Mouse (Mus musculus): ENCODE results near the gene D630003M21Rik.

D630003M21Rik gene

DNA sequence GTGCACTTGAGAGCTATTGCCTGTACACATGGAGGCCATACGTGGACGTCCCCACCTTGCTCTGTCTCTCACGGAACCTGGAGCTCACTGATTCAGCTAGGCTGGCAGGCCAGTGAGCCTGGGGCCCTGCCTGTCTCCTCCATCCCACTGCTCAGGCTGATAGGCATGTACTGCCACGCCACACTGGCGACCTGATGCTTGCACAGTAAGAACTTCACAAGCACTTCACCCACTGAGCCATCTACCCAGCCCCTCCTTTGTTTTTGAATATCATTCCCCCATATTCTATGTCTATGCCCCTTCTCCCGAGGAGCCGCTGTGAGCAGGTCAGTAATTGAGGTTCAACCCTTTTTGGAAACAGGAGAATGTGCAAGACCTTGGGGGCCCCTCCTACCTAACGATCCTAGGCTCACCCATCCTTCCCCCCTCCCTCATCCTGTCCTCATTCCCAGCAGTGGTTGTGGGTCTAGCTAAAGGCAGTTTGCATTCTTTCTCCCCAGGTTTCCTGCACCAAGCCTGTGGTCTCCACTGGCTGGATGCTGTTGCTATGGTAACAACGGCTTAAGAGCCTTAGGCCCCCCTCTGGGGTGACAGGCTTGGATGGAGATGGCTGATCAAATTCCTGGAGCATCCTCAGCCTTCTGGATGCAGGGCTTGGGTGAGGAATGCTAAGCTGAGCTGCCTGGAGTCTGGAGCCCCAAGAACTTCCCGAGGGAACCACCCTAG, 35.2 kb downstream of the D630003M21Rik start:
- no peak for DNase-seq

DNA sequence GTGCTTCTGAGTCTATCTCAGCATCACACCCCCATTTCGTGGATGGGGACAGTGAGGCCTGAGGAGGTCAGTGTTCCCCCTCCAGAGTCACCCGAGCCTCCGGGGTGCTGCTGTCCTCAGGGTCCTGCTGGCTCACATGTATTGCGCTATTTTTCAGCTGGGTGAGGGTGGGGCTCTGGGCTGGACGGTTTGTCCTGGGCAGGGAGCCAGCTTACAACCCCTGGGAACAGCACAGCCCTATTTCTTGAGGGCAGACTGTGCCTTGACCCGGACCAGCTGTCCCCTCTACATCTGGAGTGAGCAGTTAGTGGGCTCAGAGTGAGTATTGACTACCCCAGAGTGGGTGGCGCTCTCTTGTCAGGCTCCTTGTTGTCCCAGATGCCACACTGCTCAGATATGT, 37.9 kb downstream of the D630003M21Rik start:
- DNase-seq, result no peak

GRCm38 (mm10) chr2:158189451-158189850, 39.6 kb downstream of the D630003M21Rik start:
- DNase-seq, result no peak

DNA sequence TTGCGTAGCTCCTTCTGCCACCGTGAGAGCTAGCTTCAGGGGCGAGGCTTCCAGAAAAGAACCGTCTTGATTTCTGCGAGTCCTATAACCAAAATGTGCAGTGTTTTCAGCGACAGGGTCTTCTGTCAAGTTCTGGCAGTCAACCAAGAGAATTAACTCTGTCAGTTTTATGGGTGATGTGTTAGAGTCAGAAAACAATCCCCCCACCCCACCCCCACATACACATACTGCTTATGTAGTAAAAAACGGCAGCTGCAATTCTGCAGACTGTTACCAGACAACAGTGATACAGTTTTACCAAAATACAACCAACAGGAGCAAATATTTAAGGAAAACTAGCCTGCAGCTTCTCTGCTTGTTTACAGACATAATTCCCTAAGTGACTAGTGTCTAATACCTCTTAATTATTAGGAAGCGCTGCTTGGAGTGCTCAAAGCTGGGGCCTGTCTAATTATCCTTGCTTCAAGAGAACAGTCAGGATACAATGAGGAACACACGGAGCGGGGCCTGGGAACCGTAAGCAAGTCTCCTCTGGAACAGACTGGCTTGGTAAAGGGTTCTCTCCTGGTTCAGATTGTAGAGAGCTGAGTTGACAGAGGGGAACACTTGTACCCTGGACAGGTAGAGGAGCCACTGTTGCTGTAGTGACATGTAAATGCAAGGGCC, 42.7 kb downstream of the D630003M21Rik start:
- DNase-seq, result no peak

GRCm38 (mm10) chr2:158183266-158183665, 45.8 kb downstream of the D630003M21Rik start:
- no peak for DNase-seq

- no peak for DNase-seq
Observed at GRCm38 (mm10) chr2:158181932-158182331, 47.1 kb downstream of the D630003M21Rik start.

- peak; percentile 88 for DNase-seq
Observed at GRCm38 (mm10) chr2:158180797-158181196, 48.2 kb downstream of the D630003M21Rik start.

GRCm38 (mm10) chr2:158179370-158180111, 49.5 kb downstream of the D630003M21Rik start:
- DNase-seq, result no peak

DNA sequence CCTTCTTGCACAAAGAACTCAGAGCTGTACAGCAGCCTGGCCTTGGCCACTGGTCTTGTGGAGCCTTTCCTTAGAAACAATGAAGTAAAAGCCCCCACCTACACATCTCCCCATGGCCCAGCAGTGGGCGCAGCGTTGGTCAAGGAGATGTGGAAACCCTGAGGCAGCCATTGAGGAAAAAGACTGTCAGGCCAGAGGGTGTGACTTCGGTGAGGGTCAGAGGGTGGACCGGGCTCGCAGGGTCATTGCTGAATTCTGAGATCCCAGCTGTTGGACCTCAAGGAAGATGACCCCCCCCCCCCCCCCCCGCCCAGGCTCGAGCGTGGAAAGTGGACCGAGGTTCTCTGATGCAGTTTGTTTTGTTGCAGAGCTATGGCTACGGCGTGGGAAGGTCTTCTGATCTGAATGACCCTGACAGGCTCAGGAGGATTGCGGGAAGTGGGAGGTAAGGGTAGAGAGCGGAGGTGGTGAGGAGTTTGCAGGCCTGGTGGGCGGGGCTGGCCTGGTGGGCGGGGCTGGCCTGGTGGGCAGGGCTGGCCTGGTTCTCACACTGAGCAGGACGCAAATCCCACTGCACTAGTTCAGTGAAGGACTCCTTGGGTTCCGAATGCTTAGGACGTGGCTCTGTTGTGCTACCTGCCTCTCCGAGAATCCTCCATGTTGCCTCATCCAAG, 50.2 kb downstream of the D630003M21Rik start:
- DNase-seq, result peak; percentile 81

GRCm38 (mm10) chr2:158178139-158178538, 50.9 kb downstream of the D630003M21Rik start:
- DNase-seq, result no peak

DNA sequence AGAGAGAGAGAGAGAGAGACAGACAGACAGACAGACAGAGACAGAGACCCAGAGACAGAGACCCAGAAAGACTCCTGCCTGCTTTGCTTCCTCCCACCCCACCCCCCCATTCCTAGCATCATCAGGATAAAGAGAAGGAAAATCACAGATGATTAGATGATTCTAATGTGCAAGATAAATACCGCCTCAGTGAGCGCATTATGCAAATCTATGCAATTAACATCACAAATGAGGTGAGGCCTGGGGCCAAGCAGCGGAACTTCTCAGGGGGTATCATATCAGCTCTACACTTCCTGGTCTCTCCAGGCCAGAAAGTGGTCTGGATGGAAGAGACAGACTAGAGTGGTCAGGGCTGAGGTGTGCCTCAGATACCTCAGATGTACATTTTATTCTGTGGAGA, 51.4 kb downstream of the D630003M21Rik start:
- no peak for DNase-seq

- no peak for DNase-seq
Observed at GRCm38 (mm10) chr2:158176763-158177162, 52.3 kb downstream of the D630003M21Rik start.

- no peak for DNase-seq
Observed at GRCm38 (mm10) chr2:158175433-158175832, 53.6 kb downstream of the D630003M21Rik start.

DNA sequence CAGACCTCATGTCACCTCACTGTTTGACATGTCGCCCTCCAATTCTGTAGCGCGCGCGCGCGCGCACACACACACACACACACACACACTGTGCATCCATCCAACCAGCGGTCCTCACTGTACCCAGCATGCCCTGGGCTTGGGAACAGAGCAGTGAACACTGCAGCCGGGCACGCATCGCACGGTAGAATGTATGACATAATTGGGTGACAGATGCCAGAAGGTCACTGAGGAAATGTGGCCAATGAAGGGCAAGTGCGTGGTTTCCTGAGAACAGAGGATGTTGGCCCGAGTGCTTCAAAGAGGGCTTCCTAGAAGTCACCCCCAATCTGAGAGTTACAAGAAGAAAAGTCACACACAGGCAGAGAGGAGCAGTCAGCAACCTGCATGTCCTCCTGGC, 54.1 kb downstream of the D630003M21Rik start:
- DNase-seq, result no peak

DNA sequence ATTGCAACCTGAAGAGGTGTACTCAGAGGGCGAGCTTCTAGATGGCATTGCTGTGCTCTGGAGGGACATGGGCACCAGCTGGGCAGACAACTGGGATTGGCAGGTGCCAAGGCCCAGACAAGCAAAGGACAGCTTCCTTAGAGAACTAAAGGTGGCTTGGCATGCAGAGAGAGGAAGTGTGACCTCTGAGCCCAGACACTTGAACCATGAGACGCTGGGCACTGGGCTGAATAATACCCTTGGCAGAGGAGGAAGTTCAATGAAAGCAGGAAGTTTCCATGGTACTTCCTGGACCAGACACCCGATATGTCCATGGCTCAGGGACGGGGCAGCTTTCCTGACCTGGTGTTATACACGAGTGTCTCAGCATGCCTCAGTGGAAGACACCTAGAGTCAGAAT, 54.6 kb downstream of the D630003M21Rik start:
- DNase-seq, result no peak

- no peak for DNase-seq
Observed at GRCm38 (mm10) chr2:158170394-158170793, 58.6 kb downstream of the D630003M21Rik start.

GRCm38 (mm10) chr2:158169771-158170170, 59.3 kb downstream of the D630003M21Rik start:
- no peak for DNase-seq

- DNase-seq, result no peak
Observed at GRCm38 (mm10) chr2:158169351-158169750, 59.7 kb downstream of the D630003M21Rik start.

GRCm38 (mm10) chr2:158168741-158169211, 60.2 kb downstream of the D630003M21Rik start:
- DNase-seq, result no peak

- DNase-seq, result peak; percentile 15
Observed at GRCm38 (mm10) chr2:158167496-158168205, 61.4 kb downstream of the D630003M21Rik start.

- DNase-seq, result peak; percentile 65
Observed at GRCm38 (mm10) chr2:158166628-158167027, 62.4 kb downstream of the D630003M21Rik start.

DNA sequence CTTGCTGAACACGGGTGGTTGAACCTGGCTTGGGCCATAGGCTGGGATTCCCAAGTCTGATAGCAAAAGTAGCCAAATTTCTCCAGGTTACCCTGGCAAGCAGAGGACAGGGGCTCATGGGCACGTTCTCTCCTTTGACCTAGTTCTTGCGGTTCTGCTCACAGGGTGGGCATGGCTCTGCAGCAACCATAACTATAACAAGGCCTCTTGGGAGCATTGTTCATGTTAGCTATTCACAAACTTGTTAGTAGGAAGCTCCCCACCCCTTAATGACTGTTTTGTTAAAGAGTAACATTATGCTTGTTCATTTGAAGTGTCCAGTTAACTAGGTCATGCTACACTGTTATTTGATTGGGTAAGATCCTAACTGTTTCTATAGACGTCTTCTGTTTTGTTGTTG, 63.2 kb downstream of the D630003M21Rik start:
- no peak for DNase-seq

Measured in thymus, postnatal 4 days (tissue).